Mouse (Mus musculus) left cerebral cortex, postnatal 36 days (tissue): ENCODE results near the gene Gm30191. TPM values are rescaled to one million over a fixed set of nuclear protein-coding genes. Genes with fewer than 3 reads are reported as not detected.
"Not testable (repeated sequence)": the region's sequence is repeated elsewhere in the genome, so short reads cannot be mapped to it uniquely, and the experiment has no call there.

ENCODE experiments used
- DNase-seq, 2 experiments: peaks; one replicate each; pipeline ENCODE4 v3.0.0; 2021 to 2022; ENCODE audit warnings: low spot score in 2 of 2, mixed read lengths in 1 of 2
- intact Hi-C: fragments of 180-260 bp; cut with DNase I; formaldehyde crosslinking; loops from one replicate; pipeline ENCODE4 v1.15.1; 2025
- total RNA-seq, 2 experiments: library from RNA; stranded (reverse); gene quantifications; 2 replicates each; pipeline ENCODE4 v1.2.3; 2021

The Gm30191 gene
- total RNA-seq, 2 experiments from 2014 or later: not detected

GRCm38 (mm10) chr4:134273417-134274345, 26.9 kb downstream of the Gm30191 start:
- no peak for DNase-seq
- intact Hi-C loops: no loop called here

GRCm38 (mm10) chr4:134284942-134285341, 38.2 kb downstream of the Gm30191 start:
- no peak for DNase-seq
- intact Hi-C loops: loop anchor here (5.0 kb wide), 1 partner anchor 72 kb away; no protein-coding TSS in a partner anchor

- intact Hi-C loops: loop anchor here (1.0 to 5.0 kb wide), 2 partner anchors 71 to 99 kb away; partner anchors contain the start of gene Cep85
- no peak for DNase-seq
Observed at GRCm38 (mm10) chr4:134286226-134287167, 39.8 kb downstream of the Gm30191 start.

- intact Hi-C loops: loop anchor here (1.0 to 5.0 kb wide), 2 partner anchors 70 to 100 kb away; partner anchors contain the start of gene Cep85
- peak; percentile 96 to 99 for DNase-seq
Observed at GRCm38 (mm10) chr4:134287168-134287564, 40.4 kb downstream of the Gm30191 start.

GRCm38 (mm10) chr4:134287575-134288025, 40.9 kb downstream of the Gm30191 start, which contains the start of gene Pdik1l:
Gene Pdik1l, minus strand, starts transcription at chr4:134287895.
- peak; percentile 76 to 77 for DNase-seq
- intact Hi-C loops: loop anchor here (1.0 to 5.0 kb wide), 2 partner anchors 70 to 100 kb away; partner anchors contain the start of gene Cep85

- intact Hi-C loops: loop anchor here (5.0 kb wide), 1 partner anchor 69 kb away; no protein-coding TSS in a partner anchor
- no peak for DNase-seq
Observed at GRCm38 (mm10) chr4:134288397-134289256, 41.9 kb downstream of the Gm30191 start.

GRCm38 (mm10) chr4:134292067-134292466, 45.3 kb downstream of the Gm30191 start:
- DNase-seq: peak; percentile 45 to 58
- intact Hi-C loops: loop anchor here (2.0 kb wide), 1 partner anchor 41 kb away; no protein-coding TSS in a partner anchor

GRCm38 (mm10) chr4:134293061-134293691, 46.4 kb downstream of the Gm30191 start:
- no peak for DNase-seq
- intact Hi-C loops: loop anchor here (2.0 kb wide), 1 partner anchor 42 kb away; no protein-coding TSS in a partner anchor

- intact Hi-C loops: loop anchor here (2.0 kb wide), 1 partner anchor 43 kb away; no protein-coding TSS in a partner anchor
- no peak for DNase-seq
Observed at GRCm38 (mm10) chr4:134293692-134294163, 47.0 kb downstream of the Gm30191 start.

- intact Hi-C loops, DNase-seq: not testable (repeated sequence)
Observed at GRCm38 (mm10) chr4:134296096-134296495, 49.4 kb downstream of the Gm30191 start.

- intact Hi-C loops: no loop called here
- no peak for DNase-seq
Observed at GRCm38 (mm10) chr4:134296523-134296922, 49.8 kb downstream of the Gm30191 start.

- DNase-seq: no peak
- intact Hi-C loops: no loop called here
Observed at GRCm38 (mm10) chr4:134297369-134297768, 50.6 kb downstream of the Gm30191 start.

GRCm38 (mm10) chr4:134298626-134299497, 52.1 kb downstream of the Gm30191 start:
- intact Hi-C loops: no loop called here
- DNase-seq: no peak

- no peak for DNase-seq
- intact Hi-C loops: no loop called here
Observed at GRCm38 (mm10) chr4:134299498-134299810, 52.7 kb downstream of the Gm30191 start.
